Mouse (Mus musculus) left cerebral cortex, postnatal 25 days (tissue): ENCODE results near the gene Spocd1. TPM values are rescaled to one million over a fixed set of nuclear protein-coding genes. Genes with fewer than 3 reads are reported as not detected.

Source experiments
- DNase-seq, 2 experiments: peaks; one replicate each; pipeline ENCODE4 v3.0.0; 2022; ENCODE audit warnings: low spot score in 2 of 2, mixed read lengths in 1 of 2
- intact Hi-C: fragments of 180-260 bp; cut with DNase I; formaldehyde crosslinking; loops from one replicate; pipeline ENCODE4 v1.15.1; 2025
- total RNA-seq, 2 experiments: library from RNA; stranded (reverse); gene quantifications; 2 replicates each; pipeline ENCODE4 v1.2.3; 2021

The Spocd1 gene
- total RNA-seq, 2 experiments from 2014 or later = 0.37 TPM

DNA sequence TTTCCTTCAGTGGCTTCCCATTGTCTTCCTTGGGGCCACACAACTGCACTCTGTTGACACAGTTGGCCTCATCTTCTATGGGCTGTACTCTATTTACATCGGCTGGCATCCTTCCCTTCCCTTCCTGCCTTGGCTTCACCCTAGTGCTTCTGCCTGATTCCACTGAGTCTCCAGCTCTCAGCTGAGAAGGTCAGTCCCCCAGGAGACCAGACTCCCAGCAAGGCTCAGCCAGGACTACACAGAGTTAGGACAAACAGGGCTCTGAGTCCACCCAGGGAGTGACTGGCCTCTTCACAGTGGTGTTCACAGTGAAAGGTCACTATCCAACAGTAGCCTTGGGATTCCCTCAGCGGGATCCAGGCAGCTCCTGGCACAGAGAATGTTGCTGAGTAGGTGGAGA is 12.9 kb upstream of the Spocd1 start:
- no peak for DNase-seq
- intact Hi-C loops = no loop called here

DNA sequence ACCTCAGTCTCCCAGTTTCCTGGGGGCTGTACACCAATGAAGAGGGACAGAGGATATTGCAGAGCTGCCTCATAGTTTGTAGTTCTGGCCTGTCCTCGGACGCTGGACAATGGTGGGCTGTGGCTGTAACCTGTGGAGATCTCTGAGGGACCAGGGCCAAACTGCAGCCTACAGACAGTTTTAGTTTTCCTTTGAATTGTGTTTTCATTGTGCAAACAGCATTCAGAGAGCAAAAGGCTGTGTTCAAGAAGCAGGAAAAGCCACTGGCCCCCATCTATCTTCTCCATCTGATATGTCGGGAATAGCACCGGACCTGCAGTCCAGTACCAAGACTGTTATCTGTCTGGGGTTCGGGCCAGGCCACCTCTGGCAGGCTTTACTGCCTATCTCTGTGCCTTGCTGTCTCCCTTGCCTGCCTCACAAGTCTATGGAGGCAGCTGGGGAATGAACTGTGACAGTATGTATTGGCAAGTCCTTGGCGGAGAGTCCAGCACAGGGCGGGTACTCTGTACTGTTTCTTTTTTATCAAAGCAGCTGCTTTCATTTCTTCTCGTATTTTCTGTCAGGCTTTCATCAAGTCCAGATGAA is 11.9 kb upstream of the Spocd1 start:
- intact Hi-C loops = no loop called here
- no peak for DNase-seq

DNA sequence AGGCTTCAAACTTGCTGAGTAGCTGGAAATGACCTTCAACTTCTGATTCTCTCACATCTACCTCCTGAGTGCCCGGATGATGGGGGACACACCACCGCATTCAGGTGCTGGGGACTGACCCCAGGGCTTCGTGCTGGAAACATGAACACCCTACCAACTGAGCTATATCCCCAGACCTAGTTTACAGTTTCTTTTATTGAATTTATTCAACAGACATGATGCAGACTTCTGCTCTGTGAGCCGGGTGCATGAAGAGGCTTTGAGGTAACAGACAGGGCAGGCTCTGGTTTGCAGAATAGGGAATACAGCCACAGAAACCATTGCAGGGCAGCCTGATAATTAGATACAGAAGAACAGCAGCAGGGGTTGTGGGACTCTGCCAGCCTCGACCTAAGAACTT is 10.6 kb upstream of the Spocd1 start:
- DNase-seq = no peak
- intact Hi-C loops = no loop called here

DNA sequence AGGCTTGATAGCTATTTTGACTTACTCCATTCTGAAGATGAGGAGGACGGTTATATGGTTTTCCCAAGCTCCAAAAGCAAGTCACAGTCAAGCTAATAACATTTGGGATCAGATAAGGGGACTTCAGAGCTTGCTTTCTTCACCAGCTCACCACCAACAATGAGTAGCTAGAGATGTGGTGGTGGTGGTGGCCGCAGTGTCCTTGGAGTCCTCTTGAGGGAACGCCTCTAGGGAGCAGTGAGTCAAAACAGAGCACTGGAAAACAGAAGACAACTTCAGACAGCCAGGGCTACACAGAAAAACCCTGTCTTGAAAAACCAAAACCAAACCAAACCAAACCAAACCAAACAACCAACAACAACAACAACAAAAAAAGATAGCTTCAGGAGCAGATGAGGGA is 10.1 kb upstream of the Spocd1 start:
- intact Hi-C loops = no loop called here
- DNase-seq = no peak

DNA sequence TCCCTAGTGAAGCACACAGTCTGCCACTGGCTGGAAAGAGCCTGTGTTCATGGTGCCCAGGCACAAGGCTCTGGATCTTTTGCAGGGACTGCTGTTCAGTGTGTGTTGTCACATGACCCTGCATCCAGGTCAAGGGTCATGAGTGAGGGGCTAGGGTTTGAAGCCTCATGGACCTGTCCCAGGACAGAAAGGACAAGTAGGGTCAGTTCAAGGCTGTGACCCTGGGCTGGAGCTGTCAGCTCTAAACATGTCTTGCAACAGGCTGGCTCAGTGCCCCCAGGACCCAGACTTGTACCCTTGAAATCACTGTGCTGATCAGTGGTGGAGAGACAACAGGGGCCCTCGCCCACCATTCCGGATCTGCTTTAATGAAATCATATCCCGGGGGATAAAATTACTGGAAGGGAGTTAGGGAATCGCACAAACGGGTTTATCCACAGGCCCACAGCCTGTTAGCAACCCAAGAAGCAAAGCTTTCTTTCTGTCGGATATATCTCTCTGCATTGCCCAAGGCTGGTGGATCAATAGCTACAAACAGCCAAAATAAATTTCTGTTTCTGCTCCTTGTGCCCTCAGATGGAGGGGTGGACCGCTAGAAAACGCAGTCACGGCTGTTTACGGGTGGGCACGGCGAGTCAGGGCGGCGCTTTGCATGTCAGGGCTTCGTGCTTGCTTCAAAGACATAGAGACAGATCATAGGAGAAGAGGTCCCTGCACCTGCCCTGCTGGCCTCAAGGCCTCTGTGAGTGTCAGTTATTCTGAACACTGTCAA is 8.3 kb upstream of the Spocd1 start:
- DNase-seq = no peak
- intact Hi-C loops = no loop called here

DNA sequence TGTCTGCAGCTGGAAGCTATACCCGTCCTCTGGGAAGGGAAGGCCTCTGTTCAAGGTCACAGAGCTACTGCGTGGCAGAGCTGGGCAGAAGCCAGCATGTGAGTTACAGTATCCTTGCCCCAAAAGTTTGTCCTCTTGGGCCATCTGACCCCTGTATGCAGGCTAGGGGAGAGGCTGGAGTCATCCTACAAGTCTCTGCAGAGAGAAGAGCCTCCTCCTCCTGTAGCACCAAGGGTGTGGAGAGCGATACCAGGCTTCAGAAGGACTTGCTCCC is 7.8 kb upstream of the Spocd1 start:
- no peak for DNase-seq
- intact Hi-C loops = no loop called here

DNA sequence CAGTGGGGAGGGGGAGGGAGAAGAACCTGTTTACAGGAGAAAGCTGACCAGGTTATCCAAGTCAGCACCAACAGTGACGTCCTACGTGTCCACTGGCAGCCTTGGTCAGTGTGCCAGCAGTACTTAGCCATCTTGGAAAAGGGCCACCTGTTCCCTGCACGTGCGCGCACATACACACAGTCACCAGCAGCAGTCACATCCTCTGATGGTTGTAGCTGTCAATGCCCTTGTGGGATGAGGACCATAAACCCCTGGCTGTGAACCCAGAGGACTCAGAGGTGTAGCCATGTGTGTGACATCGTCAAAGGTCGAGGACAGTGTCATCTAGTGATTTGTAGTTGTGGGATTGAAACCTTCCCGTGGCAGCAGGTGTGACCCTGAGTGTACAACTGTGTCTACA is 4.9 kb upstream of the Spocd1 start:
- DNase-seq = no peak
- intact Hi-C loops = no loop called here

DNA sequence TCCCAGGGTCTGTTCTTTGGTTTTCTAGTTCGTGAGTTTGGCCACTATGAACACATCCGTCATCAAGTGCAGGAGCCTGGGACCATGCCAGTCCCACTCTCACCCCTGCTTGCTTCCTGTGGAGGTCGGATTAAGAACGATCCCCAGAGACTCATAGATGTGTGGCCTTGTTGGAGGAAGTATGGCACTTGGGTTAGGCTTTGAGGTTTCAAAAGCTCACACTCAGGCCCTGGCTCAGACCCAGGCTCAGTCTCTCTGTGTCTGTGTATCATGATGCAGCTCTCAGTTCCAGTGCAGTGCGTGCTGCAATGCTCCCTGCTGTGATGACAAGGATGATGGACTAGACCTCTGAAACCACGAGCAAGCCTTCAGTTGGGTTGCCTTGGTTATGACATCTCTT is 4.4 kb upstream of the Spocd1 start:
- intact Hi-C loops = no loop called here

DNA sequence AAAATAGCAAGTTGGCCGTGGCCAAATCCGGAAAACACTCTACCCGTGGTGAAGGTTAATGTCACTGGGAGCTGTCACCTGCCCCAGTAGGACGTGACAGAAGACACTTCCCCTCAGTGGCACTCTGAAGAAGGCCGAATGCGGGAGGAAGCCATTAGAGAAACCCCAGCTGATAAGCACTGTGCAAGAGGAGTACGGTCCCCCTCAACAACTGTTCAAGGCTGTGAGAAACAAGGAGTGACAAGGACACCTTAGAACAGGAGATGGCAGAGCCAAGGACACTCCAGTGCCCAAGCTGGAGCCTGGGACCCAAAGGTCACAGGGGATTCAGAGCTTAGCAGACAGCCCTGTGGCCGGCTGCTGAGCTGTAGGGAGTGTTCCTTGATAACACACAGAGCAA is 2.5 kb upstream of the Spocd1 start:
- intact Hi-C loops = no loop called here
- DNase-seq = no peak

More for the DNA sequence above, 4.4 kb upstream of the Spocd1 start:
- DNase-seq = no peak

DNA sequence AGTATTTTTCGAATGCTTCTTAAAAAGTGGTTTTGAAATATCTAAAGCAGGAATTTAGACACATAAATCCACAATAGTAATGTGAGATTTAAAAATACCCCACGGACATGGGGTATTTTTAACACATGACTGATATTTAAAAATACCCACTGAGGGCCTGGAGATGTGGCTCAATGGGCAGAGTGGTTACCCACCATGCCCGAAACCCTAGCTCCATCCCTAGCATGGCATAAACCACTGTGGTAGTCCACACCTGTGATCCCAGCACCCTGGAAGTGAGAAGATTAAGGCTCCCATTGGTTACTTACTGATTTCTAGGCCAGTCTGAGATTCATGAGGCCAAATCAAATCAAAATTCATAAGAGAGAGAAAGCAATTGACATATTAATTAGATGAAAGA is 2.0 kb upstream of the Spocd1 start:
- no peak for DNase-seq
- intact Hi-C loops = no loop called here

DNA sequence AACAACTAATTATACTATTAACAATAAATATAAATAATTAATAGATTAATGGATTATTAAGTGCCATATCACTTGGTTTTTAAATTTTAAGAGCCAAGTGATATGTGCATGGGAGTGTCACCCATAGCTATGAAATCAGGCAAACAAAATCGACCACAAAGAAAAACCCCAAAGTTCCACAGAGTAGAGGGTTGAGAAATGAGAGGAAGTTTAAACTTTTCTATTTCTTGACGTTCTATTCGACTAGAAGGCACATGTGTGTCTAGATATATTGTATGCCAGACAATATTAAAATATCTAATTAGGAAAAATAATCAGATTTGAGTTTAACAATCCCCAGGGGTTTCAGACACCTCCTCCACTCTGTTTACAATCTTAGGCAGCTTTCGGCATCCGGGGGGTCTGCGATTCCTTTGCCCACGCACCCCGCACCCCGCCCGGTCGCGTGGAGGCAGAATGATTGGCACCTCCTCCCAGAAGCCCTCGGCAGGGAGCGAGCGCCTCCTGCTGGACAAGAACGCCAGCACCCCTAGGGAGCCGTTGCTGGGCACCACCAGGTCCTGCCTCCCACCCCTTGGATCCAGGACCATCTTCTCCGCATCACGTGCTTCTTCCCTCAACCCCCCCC is 811 bp upstream of the Spocd1 start:
- intact Hi-C loops = loop anchor here (1.0 to 2.0 kb wide), 2 partner anchors 143 to 227 kb away; no protein-coding TSS in a partner anchor
- DNase-seq = peak; percentile 68 to 77

DNA sequence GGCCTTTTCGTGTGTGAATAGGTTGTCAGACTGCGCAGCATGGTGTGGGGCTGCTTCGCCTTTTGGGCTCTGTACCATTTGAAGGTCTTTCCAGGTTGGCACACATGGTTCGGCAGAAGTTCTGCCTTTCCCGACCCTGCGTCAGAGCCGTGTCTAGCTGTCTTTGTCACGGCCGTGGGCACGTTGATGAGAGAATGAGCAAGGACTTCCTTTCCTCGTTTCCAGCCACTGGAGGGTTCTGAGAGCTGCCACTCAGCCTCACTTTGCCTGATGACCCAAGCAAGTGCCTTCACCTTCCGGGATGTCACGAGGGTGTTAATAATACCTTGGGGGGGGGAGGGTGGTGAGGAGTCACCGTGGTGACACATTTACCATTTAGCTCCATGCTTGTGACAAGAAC is 4.6 kb downstream of the Spocd1 start:
- intact Hi-C loops = no loop called here
- DNase-seq = peak in 1 of 2 experiments; percentile 13

DNA sequence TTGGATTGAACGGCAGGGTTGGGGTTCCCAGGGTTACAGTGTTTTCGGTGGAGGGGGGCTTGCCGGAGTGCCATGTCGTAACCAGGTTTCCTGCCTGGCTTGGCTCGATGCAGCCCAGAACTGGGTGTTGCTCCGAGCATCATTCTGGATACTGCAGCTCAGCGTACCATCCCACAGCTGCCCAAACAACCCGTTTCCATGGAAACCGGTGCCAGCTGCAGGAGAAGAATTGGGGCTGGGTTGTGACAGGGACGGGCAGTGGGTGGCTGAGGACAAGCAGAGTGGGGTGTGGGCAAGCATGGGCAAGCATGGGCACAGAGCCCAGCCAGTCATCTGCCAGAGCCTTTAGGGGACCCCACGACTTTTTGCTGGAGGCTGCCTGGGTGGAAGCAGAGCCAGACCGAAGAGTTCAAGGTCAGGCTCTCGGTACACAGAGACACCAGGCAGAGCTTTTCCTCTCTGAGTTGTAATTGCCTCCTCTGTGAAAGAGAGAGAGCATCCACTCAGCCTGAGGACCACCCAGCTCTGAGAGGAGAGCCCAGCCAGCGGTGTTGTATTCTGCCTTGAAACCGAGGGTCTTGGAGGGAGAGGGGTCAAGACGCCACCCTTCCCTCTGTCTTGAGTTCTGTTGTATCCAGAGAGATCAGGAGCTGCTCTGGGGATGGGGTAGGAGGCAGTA is 5.3 kb downstream of the Spocd1 start:
- intact Hi-C loops = no loop called here
- peak; percentile 73 to 80 for DNase-seq

DNA sequence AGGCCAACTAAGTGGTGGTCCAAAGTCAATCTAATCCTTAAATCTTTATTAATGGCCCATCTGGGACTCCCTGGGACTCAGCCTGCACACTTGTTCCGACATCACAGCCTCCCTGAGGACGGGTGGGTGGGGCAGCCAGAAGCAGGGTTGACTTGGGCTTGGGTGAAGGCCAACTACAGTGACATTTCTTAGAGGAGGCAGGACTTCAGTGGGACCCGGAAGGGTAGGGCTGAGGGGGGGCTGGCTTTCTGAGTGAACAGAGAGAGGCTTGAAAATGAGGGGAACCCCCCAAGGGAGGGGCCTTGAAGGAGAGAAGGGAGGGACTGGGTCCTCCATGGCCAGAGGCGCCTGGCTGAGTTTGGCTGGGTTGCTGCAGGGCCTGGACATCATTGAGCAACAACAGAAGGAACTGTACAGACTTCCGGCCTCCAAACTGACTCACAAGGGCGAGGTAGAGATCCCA is 22.3 kb downstream of the Spocd1 start:
- DNase-seq = no peak
- intact Hi-C loops = no loop called here

DNA sequence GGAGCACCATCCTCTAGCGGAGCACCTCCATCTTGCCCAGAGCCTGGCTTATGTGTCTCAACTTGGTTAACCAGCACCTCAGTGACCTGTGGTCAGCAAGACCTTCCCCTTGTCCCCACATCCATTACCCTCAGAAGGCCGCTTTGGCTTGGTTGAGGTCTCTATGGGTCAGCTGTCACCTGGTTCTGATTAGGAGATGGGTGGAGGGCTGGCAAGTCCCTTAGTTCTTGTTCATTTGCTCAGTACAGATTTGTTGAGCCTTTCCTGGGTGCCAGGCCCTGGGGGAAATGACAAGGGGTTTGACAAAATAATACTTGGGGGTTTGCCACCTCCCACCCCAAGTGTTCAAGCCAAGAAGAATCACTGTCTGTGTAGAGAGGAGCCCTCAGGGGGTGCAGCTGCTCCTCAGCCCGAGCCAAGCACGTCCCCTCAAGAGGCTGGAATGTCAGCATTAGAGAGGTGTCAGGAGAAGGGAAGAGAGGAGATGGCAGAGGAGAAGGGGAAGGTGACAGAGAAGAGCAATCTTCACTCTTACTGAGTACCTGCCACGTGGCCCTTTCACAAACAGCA is 23.3 kb downstream of the Spocd1 start:
- intact Hi-C loops = no loop called here
- DNase-seq = no peak

DNA sequence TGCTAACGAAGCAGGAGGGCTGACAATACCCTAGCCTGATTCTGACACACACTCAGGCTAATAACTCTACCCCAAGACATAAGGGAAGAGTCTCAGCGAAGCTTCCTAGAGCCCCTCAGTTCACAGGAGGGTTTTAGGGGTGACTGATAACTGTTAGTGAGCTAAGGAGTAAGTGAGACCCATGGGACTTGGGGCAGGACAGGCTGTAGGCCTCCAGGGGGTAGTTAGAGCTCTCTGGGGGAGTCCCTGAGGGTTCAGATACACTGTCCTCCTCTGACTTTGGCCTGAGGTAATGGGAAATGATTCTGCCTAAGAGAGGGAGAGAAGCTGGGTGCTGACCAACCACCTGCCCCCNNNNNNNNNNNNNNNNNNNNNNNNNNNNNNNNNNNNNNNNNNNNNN is 25.5 kb downstream of the Spocd1 start:
- intact Hi-C loops = no loop called here
- no peak for DNase-seq

DNA sequence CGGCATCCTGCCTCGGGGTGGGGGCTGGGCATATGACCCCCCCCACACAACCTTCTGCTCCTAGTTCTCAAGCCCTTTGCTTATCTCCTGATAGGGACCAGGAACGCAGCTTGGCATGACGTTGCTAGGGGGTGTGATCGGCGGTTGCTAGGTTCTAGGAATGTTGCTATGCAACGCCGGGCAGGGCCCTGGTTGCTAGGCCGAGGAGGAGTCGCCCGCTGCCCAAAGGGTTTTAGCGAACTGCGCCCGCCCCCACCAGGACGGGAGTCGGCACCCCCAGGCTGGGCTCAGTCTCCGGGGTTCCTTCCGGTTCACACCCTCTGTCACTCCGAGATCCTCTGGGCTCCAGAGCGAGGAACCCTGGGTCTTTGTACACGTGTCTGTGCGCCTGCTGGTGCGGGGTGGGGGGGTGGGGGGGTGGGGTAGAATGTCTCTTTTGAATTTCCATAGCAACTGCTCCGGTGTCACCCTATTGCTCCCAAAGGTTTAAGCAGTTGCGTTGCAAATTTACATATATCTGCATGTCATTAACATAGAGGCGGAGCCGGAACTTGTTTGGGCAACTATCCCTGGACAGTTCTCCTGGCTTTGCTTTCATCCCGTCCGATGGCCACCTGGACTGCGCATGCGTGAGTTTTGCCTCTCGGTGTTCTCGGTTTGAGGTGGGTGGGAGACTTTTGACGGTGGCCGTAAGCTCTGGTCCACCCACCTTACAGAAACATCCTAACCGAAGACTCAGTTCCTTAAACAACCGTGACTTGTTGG is 31.3 kb downstream of the Spocd1 start:
- peak; percentile 86 to 93 for DNase-seq
- intact Hi-C loops = loop anchor here (1.0 kb wide), 1 partner anchor 23 kb away; no protein-coding TSS in a partner anchor

DNA sequence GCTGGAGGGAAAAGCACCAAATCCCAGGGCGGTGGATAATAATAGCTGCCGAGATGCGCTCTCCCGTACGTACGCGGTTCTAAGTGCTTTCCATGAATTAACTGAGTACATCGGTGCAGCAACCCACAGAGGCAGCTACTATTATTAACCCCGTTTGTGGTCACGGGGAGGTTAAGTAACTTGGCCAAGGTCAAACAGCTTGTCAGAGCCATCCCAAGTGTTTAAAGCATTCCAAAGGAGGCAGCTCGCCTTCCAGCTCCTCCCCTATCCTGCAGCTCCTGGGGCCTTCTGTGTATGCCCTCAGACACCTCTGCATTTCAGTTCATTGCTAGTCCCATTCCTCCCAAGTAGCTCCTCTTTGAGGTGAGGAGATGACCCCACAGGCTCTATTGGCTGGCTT is 36.2 kb downstream of the Spocd1 start:
- intact Hi-C loops = no loop called here
- no peak for DNase-seq

DNA sequence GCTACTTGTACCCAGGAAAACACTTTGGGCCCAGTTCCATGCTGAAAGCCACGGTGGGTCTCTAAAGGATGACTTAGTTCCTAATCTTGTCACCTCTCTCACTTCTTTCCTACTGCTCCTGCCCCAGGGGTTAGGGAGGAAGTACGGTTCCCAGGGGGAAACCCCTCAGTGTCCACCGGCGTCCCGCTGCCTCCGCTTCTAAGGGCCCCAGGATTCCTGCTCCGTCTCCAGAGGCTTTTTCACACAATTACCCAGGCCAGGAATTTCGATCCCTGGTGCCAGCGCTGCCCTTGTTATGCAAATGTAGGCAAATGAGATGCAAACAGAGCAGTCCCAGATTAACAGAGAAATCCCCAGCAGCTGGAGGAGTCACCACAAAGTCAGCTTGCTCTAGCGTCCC is 37.2 kb downstream of the Spocd1 start:
- intact Hi-C loops = no loop called here
- DNase-seq = peak in 1 of 2 experiments; percentile 71
